Mouse (Mus musculus) spleen, postnatal 10 days (tissue): ENCODE results near the gene Tnfsf8.

Source experiments
- DNase-seq, 2 experiments: peaks; one replicate each; pipeline ENCODE4 v3.0.0; 2021 to 2022; ENCODE audit warnings: low spot score in 2 of 2

Tnfsf8 gene

DNA sequence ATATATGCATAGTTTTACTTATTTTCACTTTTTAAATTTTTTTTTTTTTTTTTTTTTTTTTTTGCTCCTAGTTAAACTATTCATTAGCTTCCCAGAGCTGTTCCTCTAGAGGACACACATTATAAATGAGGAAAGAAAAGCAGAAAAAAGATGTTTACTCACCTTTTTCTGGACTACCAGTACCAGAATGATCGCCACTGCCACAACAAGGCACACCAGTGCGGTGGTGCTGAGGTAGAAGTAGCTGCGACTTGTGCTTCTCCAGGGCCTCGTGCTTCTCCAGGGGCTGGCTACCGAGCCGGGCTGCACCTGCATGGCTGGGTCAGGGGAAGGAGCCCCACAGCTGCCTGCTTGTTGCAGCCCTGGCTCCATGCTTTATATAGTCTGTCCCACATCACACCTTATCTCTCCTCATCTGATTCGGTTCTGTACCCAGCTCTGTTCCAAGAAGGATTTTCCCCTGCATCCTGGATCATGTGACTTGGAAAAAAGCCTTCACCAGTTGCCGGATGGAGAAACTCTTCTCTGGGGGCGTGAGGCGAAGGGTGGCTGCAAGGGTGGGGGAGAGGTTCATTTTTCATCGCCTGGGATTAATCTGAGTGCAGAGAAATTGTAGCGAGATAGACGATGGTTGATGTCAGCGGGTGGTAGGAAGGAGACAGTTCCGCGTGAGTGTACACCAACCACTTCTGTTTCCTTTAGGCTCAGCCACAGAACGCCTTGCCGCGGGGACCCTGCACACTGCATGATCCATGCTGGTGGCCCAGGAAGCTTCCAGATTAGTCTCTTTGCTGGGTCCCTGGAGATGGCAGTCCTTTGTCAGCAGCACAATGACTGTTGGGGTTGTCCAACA is at the start of gene Tnfsf8:
Gene Tnfsf8 (minus strand): TSS at position 660 of the 853 bp plus-strand sequence.
- peak in 1 of 2 experiments; percentile 44 for DNase-seq

DNA sequence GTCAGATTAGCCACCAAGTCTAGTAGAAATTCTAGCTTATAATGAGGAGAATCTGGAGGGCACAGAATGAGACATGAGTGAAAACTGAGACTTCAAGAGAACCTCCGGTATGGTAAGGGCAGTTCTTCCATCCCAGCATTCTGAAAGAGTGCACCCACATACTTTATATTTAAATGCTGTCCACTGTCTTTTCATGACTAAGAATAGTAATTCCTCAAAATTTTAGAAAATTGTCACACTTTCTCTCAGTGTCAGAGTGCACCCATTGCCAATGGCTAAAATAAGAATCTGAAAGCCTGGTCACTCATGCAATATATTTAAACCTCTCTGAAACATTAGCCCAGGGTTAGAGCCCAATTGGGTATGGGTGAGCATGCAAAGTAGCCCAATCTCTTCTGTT is 47.4 kb upstream of the Tnfsf8 start:
- DNase-seq: no peak

DNA sequence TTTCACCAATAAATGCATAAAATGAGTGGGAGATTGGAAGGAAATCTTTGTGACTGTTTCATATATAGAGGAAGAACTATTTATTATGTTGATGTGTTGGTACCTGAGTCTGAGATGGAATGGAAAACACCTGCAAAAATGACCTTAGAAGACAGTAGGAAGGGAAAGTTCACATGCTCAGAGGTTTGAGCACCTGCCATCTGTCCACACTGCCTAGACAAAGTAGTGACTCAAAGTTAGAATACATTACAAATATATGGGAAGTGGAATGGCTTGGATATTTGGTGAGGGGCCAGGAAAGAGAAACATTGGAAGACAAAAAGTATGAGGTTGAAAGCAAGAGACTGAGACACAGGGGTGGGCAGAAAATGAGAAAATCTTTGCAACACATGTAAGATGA is 46.3 kb upstream of the Tnfsf8 start:
- DNase-seq: no peak

DNA sequence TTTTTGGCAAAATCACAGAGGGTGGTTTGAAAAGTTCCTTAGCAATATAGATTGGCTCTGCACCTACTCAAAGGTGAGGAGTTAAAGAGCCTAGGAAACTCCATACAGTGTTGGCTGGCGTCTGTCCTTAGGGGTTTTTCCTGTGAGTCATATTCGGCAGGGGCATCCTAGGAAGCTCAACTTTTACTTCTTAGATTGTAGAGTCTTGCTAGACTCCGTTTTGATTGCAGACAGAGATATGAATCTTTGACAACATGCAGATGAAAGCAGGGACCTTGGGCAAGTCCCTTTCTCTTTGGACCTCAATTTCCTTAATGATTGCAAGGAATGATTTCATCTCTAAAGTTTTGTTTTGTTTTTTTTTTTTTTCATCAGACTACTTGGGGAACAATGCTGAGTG is 44.9 kb upstream of the Tnfsf8 start:
- no peak for DNase-seq

DNA sequence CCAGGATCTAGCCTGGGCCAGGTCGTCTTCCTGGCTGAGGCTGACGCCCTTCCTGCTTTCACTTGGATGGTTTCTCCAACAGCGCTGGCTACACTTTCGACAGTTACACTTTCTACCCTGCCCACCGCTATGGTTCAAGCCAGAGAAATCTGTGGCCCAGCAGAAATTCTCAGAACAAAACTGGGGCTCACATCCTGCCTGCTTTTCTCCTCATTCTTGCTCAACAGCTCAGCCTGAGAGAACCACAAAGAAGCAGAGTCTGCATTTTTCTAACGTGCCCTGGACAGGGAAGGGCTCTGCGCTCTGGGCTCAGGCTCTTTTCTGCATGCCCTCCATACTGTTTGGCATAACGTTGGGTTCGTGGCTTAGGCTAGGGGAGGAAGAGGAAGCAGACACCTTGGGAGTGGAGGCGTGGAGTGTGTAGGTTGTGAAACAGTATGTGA is 38.0 kb upstream of the Tnfsf8 start:
- no peak for DNase-seq

DNA sequence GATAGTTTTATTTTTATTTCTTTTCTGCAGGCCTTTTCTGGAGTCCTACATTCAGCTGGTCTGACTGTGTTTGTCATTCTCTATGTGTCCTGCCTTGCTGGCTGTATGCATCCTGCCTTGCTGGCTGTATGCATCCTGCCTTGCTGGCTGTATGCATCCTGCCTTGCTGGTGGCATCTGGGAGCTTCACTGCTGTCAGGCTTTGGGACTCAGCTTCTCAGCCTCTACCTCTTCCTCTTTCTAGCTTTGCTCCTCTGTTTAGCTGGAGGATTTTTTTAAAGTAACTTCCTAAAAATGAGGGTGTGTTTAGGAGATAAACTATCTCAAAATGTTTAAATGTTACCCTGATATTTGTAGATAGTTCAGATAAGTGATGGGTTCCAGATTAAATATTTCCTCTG is 36.0 kb upstream of the Tnfsf8 start:
- DNase-seq: no peak

DNA sequence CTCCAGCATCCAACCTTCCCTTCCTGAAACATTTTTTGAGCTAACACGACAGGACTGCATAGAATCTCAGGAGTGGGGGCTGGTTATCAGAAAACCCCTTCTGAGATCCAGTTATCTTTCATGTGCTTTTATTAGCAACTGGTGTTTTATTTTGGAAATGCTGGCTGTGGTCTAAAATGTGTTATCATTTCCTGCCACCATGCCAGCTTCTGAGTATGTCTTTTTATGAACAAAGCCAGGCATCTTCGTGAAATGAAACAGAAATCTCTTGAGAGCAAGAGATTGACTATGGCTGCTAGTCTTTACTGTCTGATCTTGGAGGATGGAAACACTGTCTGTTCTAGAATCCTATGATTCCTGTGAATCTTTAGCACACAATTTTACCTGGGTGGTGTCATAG is 25.0 kb upstream of the Tnfsf8 start:
- no peak for DNase-seq

DNA sequence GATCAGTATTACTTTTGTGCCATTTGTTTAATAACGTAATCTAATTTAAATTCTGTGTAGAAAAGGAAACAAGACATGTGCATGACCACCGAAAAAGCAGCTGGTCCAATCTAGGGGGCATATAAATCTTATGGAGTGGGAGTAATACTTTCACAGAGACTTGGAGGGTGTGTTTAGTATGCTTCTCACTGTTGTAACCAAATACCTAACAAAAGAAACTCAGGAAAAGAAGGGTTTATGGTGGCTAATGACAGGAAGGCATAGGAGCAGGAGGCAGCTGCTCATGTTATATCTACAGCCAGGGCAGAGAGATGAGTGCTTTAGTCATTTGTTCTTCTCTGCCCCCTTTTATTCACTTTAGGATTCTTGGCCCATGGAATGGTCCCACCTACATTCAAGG is 15.6 kb upstream of the Tnfsf8 start:
- no peak for DNase-seq

DNA sequence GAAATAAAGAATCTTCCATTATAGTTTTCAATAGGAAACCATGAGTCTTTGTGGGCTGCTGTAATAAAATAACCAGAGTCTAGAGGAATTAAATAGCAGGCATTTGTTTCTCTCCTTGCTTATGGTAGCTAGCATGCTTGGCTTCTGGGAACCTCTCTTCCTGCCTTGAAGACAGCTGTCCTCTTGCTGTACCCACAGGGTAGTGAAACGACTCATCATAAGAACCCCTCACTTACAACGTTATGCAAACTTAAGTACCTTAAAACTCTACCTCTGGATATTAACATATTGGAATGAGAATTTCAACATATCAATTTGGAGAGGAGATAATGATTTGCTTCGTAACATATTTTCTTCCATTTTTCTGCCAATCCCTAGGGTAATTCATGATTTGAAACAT is 14.3 kb upstream of the Tnfsf8 start:
- no peak for DNase-seq

DNA sequence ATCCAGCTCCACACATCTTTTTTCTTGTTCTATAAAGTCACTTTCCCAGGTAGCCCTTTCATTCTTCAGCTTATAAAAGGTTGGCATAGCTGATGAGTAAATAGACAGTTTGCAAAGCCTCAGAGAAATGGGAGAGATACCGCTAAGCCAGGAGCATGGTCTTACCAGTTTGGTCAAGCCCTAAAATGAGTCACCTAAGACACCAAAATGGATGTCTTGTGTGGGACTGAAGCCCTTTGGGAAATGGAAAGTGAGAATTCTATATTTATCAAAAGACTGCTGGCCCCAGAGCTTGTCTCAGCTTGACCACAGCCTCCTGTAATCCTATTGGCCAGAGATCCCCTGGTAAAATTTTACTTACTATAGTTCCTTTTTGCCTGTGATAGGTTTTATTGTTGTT is 9.5 kb upstream of the Tnfsf8 start:
- no peak for DNase-seq

DNA sequence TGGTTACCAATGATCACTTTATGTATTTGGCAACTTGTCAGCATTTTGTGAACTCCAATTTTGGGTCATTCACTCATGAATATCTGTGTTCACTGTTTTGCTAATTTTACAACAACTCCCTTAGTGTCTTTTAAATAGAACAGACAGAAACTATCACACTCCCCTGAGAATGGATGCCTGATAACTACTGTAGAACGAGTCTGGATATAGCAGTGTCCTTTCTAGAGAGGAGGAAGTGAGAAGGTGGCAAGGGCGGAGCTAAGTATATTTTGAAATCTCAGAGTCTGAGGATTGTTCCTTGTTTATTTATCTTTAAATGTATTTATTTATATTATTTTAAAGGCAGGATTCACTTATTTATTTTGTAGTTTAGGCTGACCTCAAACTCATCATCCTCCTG is 7.6 kb upstream of the Tnfsf8 start:
- DNase-seq: no peak

DNA sequence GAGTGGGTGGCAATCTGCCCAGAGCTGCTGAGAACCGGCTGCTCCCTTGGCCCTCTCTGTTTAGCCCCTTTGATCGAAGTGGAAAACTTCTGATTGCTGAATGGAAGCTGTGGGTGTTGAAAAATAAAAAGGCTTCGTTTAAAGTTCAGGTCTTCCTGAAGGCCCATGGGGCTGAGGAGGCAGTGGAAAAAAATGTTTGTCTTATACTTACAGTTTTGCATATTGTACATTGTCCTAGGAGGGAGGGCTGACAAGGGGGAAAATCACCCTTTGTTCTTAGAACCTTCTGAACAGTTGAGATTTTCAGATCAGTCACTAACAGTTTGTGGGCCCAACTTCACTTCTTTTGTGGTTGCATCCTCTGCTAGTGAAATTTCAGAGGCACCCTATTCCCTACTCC is 1.8 kb upstream of the Tnfsf8 start:
- no peak for DNase-seq

DNA sequence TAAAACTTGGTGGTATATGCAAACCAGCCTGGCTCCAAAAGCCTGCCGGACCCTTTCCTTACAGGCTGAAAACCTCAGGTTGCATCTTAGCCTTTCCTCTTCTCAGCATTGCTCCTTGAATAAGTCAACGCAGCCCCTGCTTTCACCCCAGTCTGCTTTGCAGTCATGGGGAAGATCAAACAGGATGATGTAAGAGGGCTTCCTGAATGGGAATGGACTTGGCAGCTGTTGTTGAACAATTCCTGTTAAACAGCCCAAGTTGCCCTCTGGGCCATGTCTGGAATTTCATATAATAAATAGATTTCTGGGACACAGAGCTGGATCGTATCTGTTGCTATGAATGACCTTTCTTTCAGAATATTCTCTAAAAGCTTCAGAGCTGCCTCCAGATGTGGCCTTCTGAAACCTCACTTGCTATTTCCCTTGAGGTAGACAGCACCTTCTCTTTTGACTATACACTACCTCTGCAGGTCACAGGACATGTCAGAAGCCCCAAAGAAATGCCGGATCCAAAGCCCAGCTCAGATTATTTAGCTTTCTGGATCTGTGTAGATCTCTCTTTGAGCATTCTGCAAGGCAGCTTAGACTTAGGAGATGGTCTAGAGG is 1.0 kb upstream of the Tnfsf8 start:
- no peak for DNase-seq

DNA sequence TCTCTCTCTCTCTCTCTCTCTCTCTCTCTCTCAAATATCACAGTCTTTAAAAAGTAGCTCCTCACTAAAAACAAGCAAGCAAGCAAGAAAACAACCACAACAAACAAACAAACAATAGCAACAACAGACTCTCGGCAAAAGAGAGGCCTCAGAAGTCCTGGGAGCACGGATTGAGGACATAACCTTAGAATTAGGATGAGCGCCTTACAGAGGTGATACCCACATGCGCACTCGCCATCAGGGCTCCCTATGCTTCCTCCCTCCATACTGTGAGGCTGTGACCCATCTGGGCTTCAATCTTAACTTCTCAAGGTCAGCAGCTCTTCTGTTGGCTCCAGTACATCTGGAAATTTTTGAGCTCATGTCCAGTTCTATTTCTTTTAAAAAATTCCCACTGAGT is 911 bp downstream of the Tnfsf8 start:
- DNase-seq: no peak

DNA sequence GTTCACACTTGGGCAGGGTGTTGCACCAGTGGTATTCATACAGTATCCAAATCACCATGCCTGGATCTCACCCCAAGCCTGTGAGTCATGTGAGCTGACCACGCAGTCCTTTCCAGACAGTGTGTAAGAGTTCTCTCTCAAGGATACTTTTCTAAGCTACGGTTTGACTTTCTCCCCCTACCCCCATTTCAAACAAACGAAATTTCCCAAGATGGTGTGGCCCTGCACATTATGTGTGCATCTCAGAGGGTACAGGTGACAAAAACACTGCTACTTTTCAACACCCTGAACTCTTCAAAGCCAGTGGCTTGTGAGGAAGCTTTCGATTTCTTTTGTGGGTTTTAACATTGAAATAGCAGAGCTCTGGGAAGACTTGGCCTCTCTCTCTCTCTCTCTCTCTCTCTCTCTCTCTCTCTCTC is 1.4 kb downstream of the Tnfsf8 start:
- DNase-seq: no peak

DNA sequence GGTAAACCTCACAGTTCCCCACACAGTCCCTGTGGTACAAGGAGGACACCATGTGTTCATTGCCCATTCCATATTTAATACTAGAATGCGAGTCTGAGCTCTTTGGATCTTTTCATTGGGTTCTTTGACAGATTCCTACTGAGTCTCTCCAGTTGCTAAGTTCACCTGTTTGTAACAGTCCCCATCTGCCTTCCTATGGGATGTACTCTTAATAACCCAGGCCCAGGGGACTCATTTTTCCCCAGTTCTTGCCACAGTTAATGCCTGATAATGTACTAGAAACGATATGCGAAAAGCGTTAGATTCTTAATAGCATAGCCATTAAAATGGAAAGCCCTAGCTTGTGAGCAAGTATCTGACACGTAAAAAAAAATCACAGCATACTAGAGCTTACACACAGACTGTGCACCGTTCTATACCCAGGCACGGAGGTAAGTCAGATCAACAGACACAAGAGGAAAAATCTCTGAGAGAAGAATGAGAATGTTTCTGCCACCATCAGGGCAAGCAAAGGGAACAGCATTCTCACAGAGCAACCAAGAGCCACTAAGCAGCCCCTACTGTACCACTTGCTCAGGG is 2.4 kb downstream of the Tnfsf8 start:
- no peak for DNase-seq

DNA sequence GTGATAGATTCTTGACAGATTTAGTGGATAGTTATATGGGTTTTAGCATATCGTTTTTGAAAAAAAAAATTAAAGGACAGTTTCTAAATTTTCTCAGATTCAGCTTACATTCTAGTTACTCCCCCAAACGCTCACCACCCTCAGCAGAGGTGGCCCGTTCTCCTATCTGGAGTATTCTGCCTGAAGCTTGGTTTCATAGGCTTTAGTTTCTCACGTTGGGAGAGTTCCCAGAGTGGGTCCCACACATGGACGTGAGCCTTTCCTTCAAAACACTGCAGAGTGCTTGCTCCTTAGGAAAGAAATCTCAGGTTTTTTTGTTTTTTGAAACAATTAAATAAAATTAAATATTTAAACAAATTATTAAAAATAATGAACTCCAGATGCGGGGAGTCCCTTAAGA is 4.4 kb downstream of the Tnfsf8 start:
- DNase-seq: no peak

DNA sequence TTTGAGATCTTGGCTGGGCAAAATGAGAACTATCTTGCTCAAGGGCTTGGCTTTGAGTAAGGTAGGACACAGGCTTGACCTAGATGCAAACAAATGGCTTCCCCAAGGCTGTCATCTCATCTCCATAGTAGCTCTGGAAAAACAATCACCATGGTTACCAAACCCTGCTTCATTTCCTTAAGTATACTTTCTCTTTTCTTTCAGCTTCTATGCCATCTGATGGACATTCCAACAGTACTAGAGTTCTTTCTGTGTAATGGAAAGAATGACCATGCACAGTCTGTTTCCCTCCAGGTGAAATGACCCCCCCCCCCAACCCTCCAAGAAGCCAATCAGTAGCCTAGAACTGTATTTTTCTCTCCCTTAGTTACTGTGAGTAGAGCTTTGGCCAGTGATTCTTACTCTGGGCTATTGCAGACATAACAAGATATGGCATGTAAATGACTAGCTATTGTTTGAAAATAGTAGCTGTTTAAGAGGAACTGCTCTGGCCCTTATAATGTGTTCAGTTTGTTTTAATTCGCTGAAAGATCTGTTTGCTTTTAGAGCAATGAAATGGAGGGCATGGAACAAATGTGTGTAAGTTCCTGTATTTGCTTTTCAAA is 7.3 kb downstream of the Tnfsf8 start:
- no peak for DNase-seq

DNA sequence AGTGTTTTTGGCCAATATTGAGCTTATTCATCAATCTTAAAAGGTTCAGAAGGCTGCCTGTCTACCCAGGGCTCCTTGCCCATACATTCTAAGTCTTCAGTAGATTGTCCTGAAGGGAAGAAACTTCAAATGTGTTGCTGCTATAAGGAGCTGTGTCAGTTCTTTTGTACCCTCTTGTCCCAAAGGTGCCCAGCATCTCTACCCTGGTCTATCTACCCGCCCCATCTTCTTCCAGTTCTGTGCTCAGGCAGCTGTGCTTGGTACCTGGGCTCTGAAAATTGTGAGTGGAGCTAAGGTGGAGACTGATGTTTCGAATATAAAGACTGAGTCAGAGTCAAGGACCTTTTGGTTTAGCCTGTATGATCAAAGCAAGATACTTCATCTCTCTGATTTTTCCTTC is 11.1 kb downstream of the Tnfsf8 start:
- no peak for DNase-seq

DNA sequence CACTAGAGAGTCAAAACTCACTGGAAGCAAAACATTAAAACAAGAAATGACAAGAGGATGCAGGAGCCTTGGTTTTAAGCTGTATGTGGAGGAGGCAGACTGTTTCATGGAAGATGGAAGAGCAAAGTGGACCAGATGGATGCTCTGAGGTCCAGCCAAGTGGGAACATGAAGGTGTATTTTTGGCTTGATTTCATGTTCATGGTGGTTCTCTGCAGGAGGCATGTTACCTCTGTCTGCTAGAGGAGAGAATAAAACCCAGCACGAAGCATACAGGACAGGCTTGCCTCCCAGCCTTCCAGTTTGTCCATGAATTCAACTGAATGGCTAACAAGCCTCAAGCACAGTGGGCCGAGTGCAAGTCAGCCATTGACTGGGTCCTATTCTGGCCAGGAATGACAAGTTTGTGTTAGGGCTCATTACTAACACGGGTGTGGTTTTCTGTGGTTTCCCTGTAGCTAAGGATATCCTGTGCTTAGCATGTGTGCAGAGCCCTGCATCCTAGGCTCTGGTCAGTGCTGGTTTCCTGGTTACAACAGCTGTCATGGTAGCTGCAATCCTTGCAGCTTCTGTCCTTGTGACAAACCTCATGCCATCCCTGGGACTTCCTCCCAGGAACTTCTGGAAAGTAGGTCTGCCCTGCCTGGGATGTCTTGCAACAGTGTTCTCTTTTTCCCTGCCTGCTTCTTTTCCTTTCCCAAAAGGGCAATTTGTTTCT is 14.1 kb downstream of the Tnfsf8 start:
- no peak for DNase-seq

DNA sequence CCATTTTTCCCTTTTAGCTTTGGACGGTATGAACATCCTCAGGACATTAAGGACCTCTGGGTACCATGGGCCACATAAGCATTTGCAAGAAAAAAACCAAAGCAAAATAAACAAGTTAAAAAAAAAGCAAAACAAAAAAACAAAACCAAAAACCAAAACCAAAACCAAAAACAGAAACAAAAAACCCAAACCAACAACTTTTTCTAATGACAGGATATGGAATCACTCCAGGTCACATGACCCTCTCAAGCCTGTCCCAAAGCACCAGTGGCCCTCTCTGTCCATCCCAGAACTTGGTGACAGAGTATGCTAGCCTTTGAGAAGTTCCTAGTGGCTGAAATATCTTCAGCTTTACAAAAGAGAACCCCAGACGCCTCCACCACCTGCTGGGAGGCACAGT is 15.4 kb downstream of the Tnfsf8 start:
- no peak for DNase-seq

DNA sequence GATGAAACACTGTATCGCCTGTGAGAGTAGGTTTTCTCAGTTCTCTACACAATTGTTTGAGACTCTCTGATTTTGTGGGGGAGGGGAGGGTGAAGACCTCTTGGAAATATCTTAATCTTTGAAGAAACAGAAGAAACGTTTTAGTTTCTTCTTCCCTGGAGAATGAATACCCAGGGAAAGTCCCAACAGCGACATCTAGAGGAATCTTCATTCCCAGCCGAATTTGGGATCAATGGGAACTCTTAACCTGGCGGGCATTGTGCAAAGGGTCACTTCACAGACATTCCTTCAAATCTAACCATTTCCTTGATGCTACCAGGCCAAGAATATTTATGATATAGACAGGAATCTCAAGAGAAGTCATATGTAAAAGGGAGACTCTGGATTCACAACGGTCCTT is 17.2 kb downstream of the Tnfsf8 start:
- no peak for DNase-seq
